Mouse (Mus musculus) liver, adult 2 months (tissue): Measurements from ENCODE around the gene Trim34b. TPM values are rescaled to one million over a fixed set of nuclear protein-coding genes. Genes with fewer than 3 reads are reported as not detected.
"Not testable (repeated sequence)": the region's sequence is repeated elsewhere in the genome, so short reads cannot be mapped to it uniquely, and the experiment has no call there.

Experiments used
- DNase-seq: peaks from one replicate; pipeline ENCODE4 v3.0.0-alpha.2; 2011; ENCODE audit warnings: low read depth, low spot score; ENCODE audit errors: extremely low read depth
- H3K27ac ChIP-seq: fragments of 200-500 bp; replicated peaks from 2 replicates; pipeline ENCODE4 v1.5.1; 2012; ENCODE audit warnings: low read depth, mild to moderate bottlenecking, control low read depth, inconsistent platforms, low read length; ENCODE audit not compliant: insufficient read depth
- H3K27me3 ChIP-seq: fragments of 200-500 bp; 2 replicates; pipeline ENCODE4 v1.6.1; 2012; ENCODE audit warnings: mild to moderate bottlenecking, moderate library complexity, low read length, inconsistent platforms; ENCODE audit not compliant: control insufficient read depth, insufficient read depth
- H3K36me3 ChIP-seq: fragments of 200-500 bp; 2 replicates; pipeline ENCODE4 v1.6.1; 2012; ENCODE audit warnings: low read length, inconsistent platforms; ENCODE audit not compliant: control insufficient read depth, insufficient read depth
- H3K4me1 ChIP-seq: fragments of 200-500 bp; 2 replicates; pipeline ENCODE4 v1.6.1; 2011; ENCODE audit warnings: low read length; ENCODE audit not compliant: control insufficient read depth, insufficient read depth
- H3K4me3 ChIP-seq: fragments of 200-500 bp; 2 replicates; pipeline ENCODE4 v1.5.1; 2011; ENCODE audit warnings: low read depth, mild to moderate bottlenecking, control low read depth, low read length, moderate library complexity; ENCODE audit not compliant: insufficient read depth
- H3K79me2 ChIP-seq: fragments of 200-500 bp; 2 replicates; pipeline ENCODE4 v1.6.1; 2012; ENCODE audit warnings: inconsistent platforms, mild to moderate bottlenecking, low read length, moderate library complexity; ENCODE audit not compliant: control insufficient read depth, insufficient read depth
- H3K9ac ChIP-seq: fragments of 200-500 bp; 2 replicates; pipeline ENCODE4 v1.6.1; 2012; ENCODE audit warnings: low read depth, mild to moderate bottlenecking, control low read depth, inconsistent platforms, low read length
- CTCF ChIP-seq: fragments of 200-500 bp; IDR thresholded peaks from 2 replicates; pipeline ENCODE4 v1.5.1; 2011; ENCODE audit warnings: low read depth, low read length, control low read depth
- POLR2A ChIP-seq: fragments of 200-500 bp; IDR thresholded peaks from 2 replicates; pipeline ENCODE4 v1.6.1; 2011; ENCODE audit warnings: low read length, control low read depth; ENCODE audit not compliant: insufficient read depth; ENCODE audit errors: extremely low read depth
- WGBS: fragments of 180-500 bp; shearing (Covaris S2); methylation state at CpG from one replicate; pipeline ENCODE4 v1.1.7; 2018; 5-methylcytosine and 5-hydroxymethylcytosine counted together
- polyA plus RNA-seq: library from polyadenylated mRNA; depleted of rRNA; stranded (reverse); fragments of >200 nt; gene quantifications from 2 replicates; pipeline ENCODE4 v1.2.3, GENCODE M21; 2012; rRNA removed
- total RNA-seq: library from RNA; depleted of rRNA; stranded (reverse); fragments of >200 nt; gene quantifications from 2 replicates; pipeline ENCODE4 v1.2.3, GENCODE M21; 2014; rRNA removed

Trim34b gene
- 0.09 TPM in 1 of 2 replicates, not detected in the other for total RNA-seq
- polyA plus RNA-seq: 0.76 and 1.3 TPM in 2 replicates

GRCm38 (mm10) chr7:104329171-104329570, at the start of gene Trim34b:
Gene Trim34b, plus strand, starts transcription at chr7:104329471.
- H3K4me3 ChIP-seq, H3K27ac ChIP-seq, H3K27me3 ChIP-seq, H3K4me1 ChIP-seq, H3K79me2 ChIP-seq, H3K36me3 ChIP-seq, DNase-seq, H3K9ac ChIP-seq: not testable (repeated sequence)
- 96% methylated on average over 2 of the region's 2 CpGs for WGBS

GRCm38 (mm10) chr7:104287576-104288443, 41.5 kb upstream of the Trim34b start, which contains the start of gene Trim5:
Gene Trim5, minus strand, starts transcription at chr7:104288094.
- H3K4me3 ChIP-seq: peak within 1 kb of the TSS; percentile 43
- H3K27me3 ChIP-seq, H3K36me3 ChIP-seq, H3K4me1 ChIP-seq, H3K9ac ChIP-seq, H3K79me2 ChIP-seq, H3K27ac ChIP-seq: not testable (repeated sequence)
- WGBS: 30% methylated on average over 14 of the region's 14 CpGs
- DNase-seq: peak; percentile 26

- Histone ChIP-seq H3K4me1 (no peaks in the 10 kb centered on the region), H3K36me3 (no peaks in the 10 kb centered on the region), H3K9ac (no peak overlapping the region), H3K27ac (no peak overlapping the region), H3K79me2 (no peaks in the 10 kb centered on the region), H3K27me3 (no peaks in the 10 kb centered on the region), H3K4me3 (no peak overlapping the region)
- peak; percentile 10 for DNase-seq
- TF ChIP-seq POLR2A (no peak), CTCF (no peak)
- WGBS: 76% methylated on average over 1 of the region's 1 CpGs
Measured at GRCm38 (mm10) chr7:104290641-104291040, 38.6 kb upstream of the Trim34b start.

- DNase-seq: no peak
- WGBS: 80% methylated on average over 5 of the region's 5 CpGs
Measured at GRCm38 (mm10) chr7:104291638-104292400, 37.5 kb upstream of the Trim34b start.

DNA sequence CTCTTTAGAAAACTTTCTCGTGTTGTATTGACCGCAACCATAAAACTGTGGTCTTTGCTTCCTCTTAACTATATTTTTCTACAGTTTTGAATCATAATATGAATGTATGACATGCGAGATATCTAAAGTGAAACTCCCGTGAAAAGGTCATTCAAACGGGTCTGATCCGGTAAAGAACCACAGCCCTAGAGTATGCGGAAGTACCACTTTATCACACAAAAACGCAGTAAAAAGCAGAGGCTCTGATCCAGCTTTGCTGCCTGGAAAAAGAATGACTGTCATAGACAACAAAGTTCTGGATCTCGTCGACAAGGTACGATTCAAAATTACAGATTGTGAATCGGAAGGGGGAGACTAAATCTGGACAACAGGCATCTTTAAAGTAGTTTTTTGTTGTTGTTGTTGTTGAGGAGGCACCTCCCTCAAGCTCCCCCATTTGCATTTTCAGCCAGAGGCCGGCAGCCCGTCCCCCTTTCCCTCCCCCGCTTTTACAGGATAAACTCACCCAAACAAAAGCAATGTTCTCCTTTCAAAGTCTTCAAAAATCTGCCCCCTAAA, 14.4 kb upstream of the Trim34b start:
- peak overlapping the region; percentile 71 for H3K4me3 ChIP-seq
- peak; percentile 56 for DNase-seq
- no peaks in the 10 kb centered on the region; the same call in 1 of the 2 replicates for H3K4me1 ChIP-seq
- peak overlapping the region; percentile 66 for H3K9ac ChIP-seq
- H3K36me3 ChIP-seq: no peaks in the 10 kb centered on the region
- TF ChIP-seq POLR2A (no peak), CTCF (no peak)
- peak overlapping the region; percentile 19; the same call in 1 of the 2 replicates for H3K27ac ChIP-seq
- WGBS: 4% methylated on average over 15 of the region's 15 CpGs
- H3K27me3 ChIP-seq: no peaks in the 10 kb centered on the region
- no peaks in the 10 kb centered on the region; the same call in 1 of the 2 replicates for H3K79me2 ChIP-seq

More at GRCm38 (mm10) chr7:104291638-104292400, 37.5 kb upstream of the Trim34b start:
- TF ChIP-seq CTCF (no peak), POLR2A (no peak)
- Histone ChIP-seq H3K9ac (no peak overlapping the region), H3K4me3 (no peak overlapping the region), H3K36me3 (no peaks in the 10 kb centered on the region), H3K79me2 (no peaks in the 10 kb centered on the region), H3K27me3 (no peaks in the 10 kb centered on the region), H3K4me1 (no peaks in the 10 kb centered on the region), H3K27ac (peak overlapping the region; percentile 55; the same call in 1 of the 2 replicates)

GRCm38 (mm10) chr7:104315369-104316080, 13.7 kb upstream of the Trim34b start, which contains the start of gene Trim12a:
Gene Trim12a, minus strand, starts transcription at chr7:104315466.
- not testable (repeated sequence) for H3K79me2 ChIP-seq, H3K27me3 ChIP-seq, H3K36me3 ChIP-seq, H3K4me1 ChIP-seq
- Histone ChIP-seq H3K4me3 (peak within 1 kb of the TSS; percentile 71), H3K27ac (peak within 1 kb of the TSS; percentile 19; the same call in 1 of the 2 replicates), H3K9ac (peak within 1 kb of the TSS; percentile 66)
- DNase-seq: peak; percentile 11
- WGBS: 14% methylated on average over 4 of the region's 4 CpGs
